Mouse (Mus musculus): ENCODE measurements around the gene Spag16. TPM values are rescaled to one million over a fixed set of nuclear protein-coding genes. Genes with fewer than 3 reads are reported as not detected.

Gene Spag16
- total RNA-seq, 2 experiments from 2014 or later: not detected

DNA sequence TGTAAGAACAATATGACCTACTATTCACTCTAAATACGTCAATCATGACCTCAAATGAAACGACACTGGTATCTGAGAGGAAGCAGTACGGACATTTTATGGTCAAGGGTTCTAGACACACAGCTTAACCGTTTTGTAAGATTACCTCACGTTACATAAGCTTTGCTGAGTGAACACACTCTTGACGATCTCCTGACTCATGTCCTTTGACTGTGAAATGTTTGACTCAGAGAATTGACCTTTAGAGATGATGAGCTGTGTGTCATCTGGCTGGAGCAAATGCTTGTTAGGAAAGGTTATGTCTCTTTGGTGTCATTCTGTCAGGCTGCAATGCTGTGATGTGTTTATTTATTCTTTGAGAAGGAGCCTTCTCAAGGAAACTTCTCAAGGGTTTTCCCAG lies 252.0 kb downstream of the Spag16 start:
- ATAC-seq (replicated peaks; ENCODE audit: low FRiP score, poor library complexity, severe bottlenecking): no peak

DNA sequence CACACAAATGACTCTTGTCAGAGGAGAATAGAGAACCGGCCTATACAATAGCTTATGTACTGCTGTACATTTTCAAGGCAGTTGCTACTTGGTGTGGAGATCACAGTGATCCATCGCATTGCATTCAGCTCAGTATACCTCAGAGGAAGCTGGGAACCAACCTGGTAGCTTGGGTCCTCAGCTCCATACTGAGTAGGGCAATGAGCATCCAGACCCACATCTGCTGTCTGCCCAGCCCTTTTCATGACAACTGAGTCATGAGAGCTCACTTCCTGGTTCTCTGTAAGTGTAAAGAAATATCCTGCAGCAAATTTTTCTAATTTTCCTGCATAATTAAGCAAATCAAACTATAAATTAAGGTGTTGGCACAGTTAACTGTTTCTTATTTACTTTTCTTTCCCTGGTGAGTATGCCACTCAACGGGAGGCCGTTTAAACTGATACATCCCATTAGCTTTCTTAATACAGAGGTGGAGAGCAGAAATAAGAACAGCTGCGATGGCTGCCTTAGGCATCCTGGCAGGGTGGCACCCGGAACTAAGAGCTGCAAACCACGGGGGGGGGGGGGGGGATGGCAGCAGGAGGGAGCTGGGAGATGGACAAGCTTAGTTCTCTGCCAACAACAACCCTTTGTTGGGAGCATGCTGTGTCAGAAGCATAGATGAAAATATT lies 255.6 kb downstream of the Spag16 start:
- no peak for ATAC-seq (replicated peaks; ENCODE audit: low FRiP score, poor library complexity, severe bottlenecking)

DNA sequence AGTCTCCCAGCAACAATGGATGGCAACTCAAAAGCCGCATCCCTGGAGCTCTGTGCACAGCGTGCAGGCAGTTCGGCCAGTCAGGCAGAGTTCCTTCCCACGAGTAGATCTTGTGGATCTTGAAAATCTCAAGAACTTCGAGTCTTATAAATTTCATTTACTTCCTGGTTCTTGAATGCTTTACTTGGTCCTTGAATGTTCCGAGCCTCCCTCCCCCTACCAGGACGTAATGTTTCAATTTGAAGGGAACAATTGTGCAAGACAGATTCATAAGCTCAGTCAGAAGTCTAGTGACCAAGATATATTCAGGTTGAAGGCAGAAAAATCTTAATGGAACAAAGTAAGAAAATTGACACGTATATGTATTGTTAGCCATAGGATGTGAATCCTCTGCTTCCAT lies 277.9 kb downstream of the Spag16 start:
- ATAC-seq (replicated peaks; ENCODE audit: low FRiP score, poor library complexity, severe bottlenecking): no peak

DNA sequence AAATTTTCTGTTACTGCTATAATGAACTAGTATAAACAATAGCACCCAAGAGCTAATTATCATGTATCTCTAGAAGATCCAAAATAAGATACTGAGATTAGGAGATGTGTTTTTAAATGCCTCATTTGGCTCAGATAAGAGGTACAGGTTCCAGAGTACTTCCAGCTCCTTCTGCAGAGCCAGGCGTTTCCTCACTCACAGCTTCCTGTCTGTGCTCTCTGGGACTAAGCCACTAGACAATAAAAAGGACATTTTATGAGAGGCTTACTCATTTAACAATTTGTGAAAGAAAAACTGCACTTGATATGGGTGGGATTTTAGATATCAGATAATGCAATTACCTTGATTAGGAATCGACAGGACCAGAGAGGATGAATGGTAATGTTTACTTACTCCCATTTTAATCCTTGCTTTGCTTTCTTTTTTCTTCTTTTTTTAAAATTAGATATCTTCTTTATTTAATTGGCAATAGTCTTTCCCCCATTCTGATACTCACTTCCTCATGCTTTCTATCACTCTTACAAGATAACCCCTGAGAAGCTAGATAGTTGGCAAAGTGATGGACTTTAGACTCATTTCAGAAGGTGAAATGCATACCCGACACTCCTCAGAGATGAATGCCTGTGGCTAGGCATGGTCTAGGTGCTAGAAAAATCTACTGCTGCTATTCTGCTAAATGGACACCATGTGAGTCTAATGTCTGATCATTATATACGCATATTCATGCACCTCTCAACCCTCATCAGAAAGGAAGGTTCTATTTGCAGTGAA lies 289.6 kb downstream of the Spag16 start:
- ATAC-seq (replicated peaks; ENCODE audit: low FRiP score, poor library complexity, severe bottlenecking): no peak

DNA sequence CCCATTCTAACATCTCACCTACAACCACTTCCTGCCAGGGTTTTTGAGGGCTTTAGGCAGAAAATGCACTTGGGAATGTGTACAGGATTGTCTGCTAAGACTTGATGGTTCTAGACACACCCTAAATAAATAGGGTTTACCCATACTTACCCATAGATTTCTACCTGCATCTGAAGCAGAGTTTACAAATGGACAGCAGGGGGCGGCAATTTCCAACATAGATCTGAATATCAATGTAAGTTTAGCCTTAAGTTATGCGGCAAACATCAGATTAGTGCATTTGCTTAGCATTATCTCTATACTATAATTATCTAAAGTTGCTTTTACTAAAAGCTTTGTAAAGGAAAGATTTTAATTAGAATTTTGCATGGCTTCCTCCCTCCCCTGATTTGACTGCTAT lies 301.3 kb downstream of the Spag16 start:
- no peak for ATAC-seq (replicated peaks; ENCODE audit: low FRiP score, poor library complexity, severe bottlenecking)

GRCm38 (mm10) chr1:70135547-70135946 lies 308.8 kb downstream of the Spag16 start:
- ATAC-seq (replicated peaks; ENCODE audit: low FRiP score, poor library complexity, severe bottlenecking): no peak

DNA sequence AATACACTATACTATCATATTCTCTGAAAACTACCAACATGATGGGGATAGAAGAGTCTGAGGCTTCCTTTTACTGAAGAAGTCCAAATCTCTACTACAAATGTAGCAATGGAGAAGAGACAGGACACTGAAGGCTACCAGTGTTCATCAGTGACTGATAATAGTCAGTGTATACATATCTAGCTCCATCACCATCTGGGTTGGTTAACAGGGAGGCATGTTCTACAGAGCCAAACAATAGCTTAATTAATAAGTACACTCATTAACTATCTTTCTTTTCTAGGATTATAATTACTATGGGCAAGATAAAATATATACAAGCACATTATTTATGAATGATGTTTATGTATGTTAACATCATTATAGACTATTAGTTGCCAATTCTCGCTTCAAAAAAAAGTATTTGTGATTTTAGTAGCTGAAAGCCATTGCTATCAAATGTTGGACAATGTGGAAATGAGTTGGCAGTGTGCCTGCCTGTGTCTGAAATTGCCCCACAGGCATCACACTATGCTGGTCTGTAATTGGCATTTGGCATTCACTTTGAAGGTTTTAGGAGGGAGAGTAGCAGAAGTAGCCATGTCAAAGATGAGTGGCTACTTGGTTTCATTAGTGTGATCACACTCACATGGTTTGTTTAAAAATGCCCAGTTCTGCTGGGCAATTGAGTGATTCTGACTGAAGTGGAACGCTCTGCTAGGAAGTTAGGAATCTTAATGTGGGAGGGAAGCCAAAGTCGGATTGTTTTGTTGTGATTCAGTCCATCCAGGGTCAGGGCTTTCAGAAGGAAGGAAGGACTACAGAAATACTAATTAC lies 338.8 kb downstream of the Spag16 start:
- no peak for ATAC-seq (replicated peaks; ENCODE audit: low FRiP score, poor library complexity, severe bottlenecking)

DNA sequence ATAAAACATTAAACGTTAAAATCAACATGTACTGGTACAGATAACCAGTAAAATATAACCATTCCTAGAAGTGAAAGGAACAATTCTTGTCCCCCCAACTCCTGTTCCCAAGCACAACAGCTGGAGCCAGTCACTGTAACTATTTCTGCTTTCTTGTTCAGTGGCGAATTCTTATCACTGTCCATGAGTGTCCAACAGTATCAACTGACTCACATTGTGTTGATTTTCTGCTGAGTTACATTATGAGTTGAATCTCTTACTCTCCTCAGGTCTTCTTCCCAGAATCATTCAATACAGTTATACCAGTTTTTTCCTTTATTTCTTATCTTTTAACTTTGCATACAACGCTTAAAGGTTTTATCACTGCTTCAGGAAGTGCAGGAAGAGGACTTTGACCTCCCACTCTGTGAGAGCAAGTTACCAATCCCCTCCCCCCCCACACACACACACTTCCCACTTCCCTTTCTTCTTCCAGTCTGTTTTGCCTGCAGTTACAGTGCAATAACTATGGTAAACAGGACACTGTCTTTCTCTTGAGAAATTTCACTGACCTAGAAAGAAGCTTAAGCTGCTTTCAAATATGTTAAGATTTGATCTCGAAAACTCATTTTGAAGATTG lies 353.5 kb downstream of the Spag16 start:
- no peak for ATAC-seq (replicated peaks; ENCODE audit: low FRiP score, poor library complexity, severe bottlenecking)

GRCm38 (mm10) chr1:70264815-70265214 lies 438.0 kb downstream of the Spag16 start:
- no peak for ATAC-seq (replicated peaks; ENCODE audit: low FRiP score, poor library complexity, severe bottlenecking)

- no peak for ATAC-seq (replicated peaks; ENCODE audit: low FRiP score, poor library complexity, severe bottlenecking)
These were observed 439.2 kb downstream of the Spag16 start for GRCm38 (mm10) chr1:70265920-70266505.

GRCm38 (mm10) chr1:70270139-70270538 lies 443.4 kb downstream of the Spag16 start:
- ATAC-seq (replicated peaks; ENCODE audit: low FRiP score, poor library complexity, severe bottlenecking): no peak

- ATAC-seq (replicated peaks; ENCODE audit: low FRiP score, poor library complexity, severe bottlenecking): no peak
These were observed 446.0 kb downstream of the Spag16 start for GRCm38 (mm10) chr1:70272753-70273152.

DNA sequence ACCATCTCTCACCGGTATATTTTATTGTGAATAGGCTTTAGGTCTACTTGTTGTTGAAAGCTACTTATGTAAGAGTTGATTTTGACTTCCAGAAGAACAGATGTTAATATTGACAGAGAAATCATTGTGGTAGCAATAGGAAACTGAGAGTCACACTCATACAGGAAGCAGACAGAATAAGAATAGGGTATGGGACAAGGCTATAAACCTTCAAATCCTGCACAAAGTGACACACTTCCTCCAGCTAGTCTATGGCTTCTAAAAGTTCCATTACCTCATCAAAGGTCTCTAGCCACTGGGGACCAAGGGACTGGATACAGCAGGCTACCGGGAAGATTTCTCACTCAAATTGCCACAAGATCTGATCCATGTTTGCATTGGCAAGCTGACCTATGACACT lies 452.5 kb downstream of the Spag16 start:
- ATAC-seq (replicated peaks; ENCODE audit: low FRiP score, poor library complexity, severe bottlenecking): no peak

GRCm38 (mm10) chr1:70283388-70283787 lies 456.6 kb downstream of the Spag16 start:
- ATAC-seq (replicated peaks; ENCODE audit: low FRiP score, poor library complexity, severe bottlenecking): no peak

DNA sequence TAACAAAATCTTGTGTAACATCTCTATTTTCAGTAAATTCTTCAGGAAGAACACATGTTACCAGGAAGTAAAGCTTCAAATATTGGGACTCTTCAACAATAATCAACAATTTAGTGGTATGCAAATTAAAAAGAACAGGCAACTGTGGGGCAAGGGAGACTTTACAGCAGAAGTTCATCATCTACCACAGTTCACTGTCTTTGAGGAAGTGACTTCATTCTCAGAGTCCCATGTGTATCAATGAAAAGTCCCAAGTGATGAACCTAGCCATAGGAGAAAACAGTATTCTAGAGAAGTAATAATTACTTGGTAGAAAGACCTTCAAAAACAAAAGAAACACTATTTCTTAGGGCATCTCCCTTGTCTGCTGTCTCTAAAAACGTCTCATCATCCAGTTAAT lies 457.4 kb downstream of the Spag16 start:
- ATAC-seq (replicated peaks; ENCODE audit: low FRiP score, poor library complexity, severe bottlenecking): no peak

DNA sequence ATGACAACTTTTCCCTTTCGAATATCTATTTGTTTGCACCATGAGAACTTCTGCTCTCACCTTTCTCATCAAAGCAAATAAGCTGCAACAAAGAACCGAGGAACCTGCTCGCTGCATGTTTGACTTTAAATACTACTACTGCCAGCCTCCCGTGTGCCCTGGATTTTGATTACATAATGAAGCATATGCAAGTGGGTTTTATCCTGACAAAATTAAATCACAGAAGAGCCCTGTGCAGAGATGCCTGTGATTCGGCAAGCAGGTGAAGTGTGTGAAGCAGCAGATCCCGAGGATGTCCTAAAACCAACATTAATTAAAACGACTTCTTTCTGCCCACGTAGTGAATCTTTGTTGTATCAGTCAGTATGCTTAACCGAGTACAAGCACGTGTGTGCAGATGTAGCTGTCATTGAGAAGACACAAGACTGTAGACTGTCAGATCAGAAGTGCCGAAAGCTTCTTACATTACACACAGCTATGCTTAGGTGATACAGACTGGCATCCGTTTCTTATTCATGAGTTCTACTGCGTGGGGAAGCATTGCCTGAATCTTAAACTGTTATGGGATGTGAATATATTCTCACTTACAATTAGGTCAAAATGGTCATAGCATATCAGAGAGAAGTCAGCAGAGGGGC lies 489.5 kb downstream of the Spag16 start:
- no peak for ATAC-seq (replicated peaks; ENCODE audit: low FRiP score, poor library complexity, severe bottlenecking)

DNA sequence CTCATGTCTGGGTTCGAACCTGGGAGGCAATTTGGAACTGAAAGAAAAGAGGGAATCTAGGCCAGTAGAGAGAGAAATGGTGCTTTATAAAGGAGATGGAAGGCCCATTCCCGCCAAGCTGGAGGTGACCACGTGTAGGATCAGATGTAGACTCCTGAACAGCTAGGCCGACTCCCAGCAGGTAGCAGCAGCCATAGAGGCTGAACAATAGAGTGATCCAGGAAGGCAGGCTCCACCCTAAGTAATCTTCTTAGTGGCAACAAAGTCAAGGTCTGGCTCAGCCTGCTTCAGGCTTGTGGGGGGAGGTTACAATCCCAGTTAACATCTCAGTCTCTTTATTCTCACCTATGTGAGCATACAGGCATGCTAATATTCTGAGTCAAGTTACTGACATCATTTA lies 494.2 kb downstream of the Spag16 start:
- ATAC-seq (replicated peaks; ENCODE audit: low FRiP score, poor library complexity, severe bottlenecking): no peak

- no peak for ATAC-seq (replicated peaks; ENCODE audit: low FRiP score, poor library complexity, severe bottlenecking)
These were observed 519.4 kb downstream of the Spag16 start for GRCm38 (mm10) chr1:70346179-70346578.

DNA sequence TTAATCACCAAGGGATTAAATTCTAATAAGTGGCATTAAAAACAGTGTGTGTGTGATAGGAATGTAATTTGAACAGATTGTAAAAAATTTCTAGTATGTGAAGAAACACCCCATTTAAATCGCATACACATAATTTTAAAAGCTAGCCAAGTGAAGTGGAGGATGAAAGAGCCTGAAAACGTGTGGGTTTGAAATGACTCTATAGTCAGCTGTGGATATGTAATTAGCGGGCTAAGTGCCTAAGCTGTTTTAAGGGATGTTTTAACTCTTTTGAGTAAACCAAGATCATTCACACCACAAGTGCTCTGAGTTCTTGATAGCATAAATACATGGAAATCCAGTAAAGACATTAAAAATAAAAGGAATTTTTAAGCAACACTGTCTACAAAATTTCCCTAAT lies 524.6 kb downstream of the Spag16 start:
- no peak for ATAC-seq (replicated peaks; ENCODE audit: low FRiP score, poor library complexity, severe bottlenecking)

Data from erythroblast, adult 5-6 weeks (primary cell).